In the genomic region with DNA sequence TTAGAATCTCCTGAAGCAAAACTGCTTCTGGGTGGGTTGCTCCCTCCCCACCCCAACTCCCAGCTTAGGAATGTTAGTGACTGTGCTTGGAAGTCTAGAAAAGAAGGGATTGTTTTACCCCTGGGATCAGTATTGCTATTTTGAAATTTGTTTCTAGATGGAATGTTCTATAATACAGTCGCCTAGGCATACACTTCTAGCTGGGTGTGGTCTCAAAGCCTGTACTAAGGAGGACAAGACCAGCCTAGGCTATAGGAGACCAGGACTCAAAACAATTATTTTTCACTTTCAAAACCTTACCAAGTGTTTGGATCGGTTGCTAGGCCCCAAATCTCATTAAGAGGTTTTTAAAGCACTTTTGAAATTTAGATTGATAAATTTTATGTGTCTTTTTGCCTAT, we compare ENCODE assay signal across 8 mouse cellular contexts. TPM values are rescaled to one million over a fixed set of nuclear protein-coding genes. Genes with fewer than 3 reads are reported as not detected.
A peak's percentile ranks its signal among the peaks of the same experiment; 100 is the strongest.
DNase-seq lines count a peak whose midpoint lies in the region; ATAC-seq and TF ChIP-seq lines count a peak whose summit lies in the region.

No protein-coding gene starts in this region.

- TF ChIP-seq CTCF in E14TG2a.4 (conservative IDR thresholded peaks at IDR 0.05; ENCODE audit: low read length): no peak
- TF ChIP-seq CTCF in liver, embryonic 14.5 days (IDR thresholded peaks at IDR 0.05; ENCODE audit: low read depth): no peak

- H3K4me2 ChIP-seq in forebrain, embryonic 13.5 days: peak overlapping the region; percentile 53
- peak overlapping the region; percentile 65 for H3K4me2 ChIP-seq in liver, embryonic 14.5 days (ENCODE audit: low read depth)

- no peak for DNase-seq in heart, embryonic 10.5 days (ENCODE audit: low spot score)
- no peak for DNase-seq in heart, adult 9 months (ENCODE audit: low spot score in 2 of 2)
- DNase-seq in liver, embryonic 14.5 days (ENCODE audit: low read depth in 3 of 3, low spot score in 3 of 3): no peak
- no peak for DNase-seq in adrenal gland, postnatal 25 days
- no peak for DNase-seq in cerebellum, postnatal 4 days (ENCODE audit: low spot score in 2 of 2)
- no peak for DNase-seq in gastrocnemius, adult 18-20 months (ENCODE audit: low spot score)

- H3K9ac ChIP-seq in forebrain, embryonic 13.5 days: peak overlapping the region; percentile 48; the same call in 1 of the 2 replicates
- H3K9ac ChIP-seq in liver, embryonic 14.5 days (replicated peaks): peak overlapping the region; percentile 69

- WGBS in heart, embryonic 10.5 days: 65% methylated on average over 2 of the region's 2 CpGs
- whole genome bisulfite sequencing in forebrain, embryonic 13.5 days: 54% methylated on average over 2 of the region's 2 CpGs
- 53% methylated on average over 2 of the region's 2 CpGs for WGBS in liver, embryonic 14.5 days (ENCODE audit: insufficient replicate concordance)

- H3K9me3 ChIP-seq in heart, embryonic 10.5 days: no peaks in the 10 kb centered on the region
- H3K9me3 ChIP-seq in E14TG2a.4 (ENCODE audit: low read length): no peaks in the 10 kb centered on the region; the same call in 1 of the 2 replicates
- no peaks in the 10 kb centered on the region for H3K9me3 ChIP-seq in forebrain, embryonic 13.5 days (replicated peaks)
- H3K9me3 ChIP-seq in liver, embryonic 14.5 days (ENCODE audit: control insufficient read depth, low read length): no peaks in the 10 kb centered on the region

- H3K4me3 ChIP-seq in heart, embryonic 10.5 days: peak overlapping the region; percentile 89
- H3K4me3 ChIP-seq in E14TG2a.4 (replicated peaks; ENCODE audit: low read length): peak overlapping the region; percentile 69
- H3K4me3 ChIP-seq in forebrain, embryonic 13.5 days: peak overlapping the region; percentile 85
- peak overlapping the region; percentile 57 to 74; a peak in 3 of 4 replicates for H3K4me3 ChIP-seq in liver, embryonic 14.5 days (ENCODE audit: insufficient read depth in 1 of 2, low read depth in 2 of 2, low read length in 2 of 2)

- peak overlapping the region; percentile 91 for H3K27ac ChIP-seq in heart, embryonic 10.5 days
- peak overlapping the region; percentile 54 for H3K27ac ChIP-seq in forebrain, embryonic 13.5 days
- H3K27ac ChIP-seq in liver, embryonic 14.5 days: peak overlapping the region; percentile 71

- no peak for TF ChIP-seq EP300 in liver, embryonic 14.5 days (IDR thresholded peaks at IDR 0.05; ENCODE audit: low read depth)

- H3K27me3 ChIP-seq in heart, embryonic 10.5 days (ENCODE audit: insufficient read depth, poor library complexity, severe bottlenecking): no peaks in the 10 kb centered on the region
- no peaks in the 10 kb centered on the region for H3K27me3 ChIP-seq in E14TG2a.4 (ENCODE audit: insufficient read depth, low read length)
- no peaks in the 10 kb centered on the region for H3K27me3 ChIP-seq in forebrain, embryonic 13.5 days
- H3K27me3 ChIP-seq in liver, embryonic 14.5 days (ENCODE audit: control insufficient read depth, insufficient read depth, low read length): no peaks in the 10 kb centered on the region

- peaks cover 11% of the 10 kb centered on the region for H3K36me3 ChIP-seq in heart, embryonic 10.5 days
- peaks cover 25% of the 10 kb centered on the region for H3K36me3 ChIP-seq in E14TG2a.4 (ENCODE audit: insufficient read depth, low read length)
- peaks cover 9% of the 10 kb centered on the region for H3K36me3 ChIP-seq in forebrain, embryonic 13.5 days (ENCODE audit: poor library complexity, severe bottlenecking)
- H3K36me3 ChIP-seq in liver, embryonic 14.5 days (replicated peaks; ENCODE audit: control insufficient read depth, insufficient read depth, low read depth): peaks cover 21% of the 10 kb centered on the region

- peak; percentile 7 for ATAC-seq in forebrain, embryonic 13.5 days
- ATAC-seq in liver, embryonic 14.5 days (ENCODE audit: insufficient read depth): peak; percentile 57

- H3K4me1 ChIP-seq in heart, embryonic 10.5 days: peaks cover 37% of the 10 kb centered on the region
- H3K4me1 ChIP-seq in E14TG2a.4 (replicated peaks; ENCODE audit: low read depth, low read length): peaks cover 65% of the 10 kb centered on the region
- H3K4me1 ChIP-seq in forebrain, embryonic 13.5 days: peaks cover 31% of the 10 kb centered on the region
- H3K4me1 ChIP-seq in liver, embryonic 14.5 days (replicated peaks; ENCODE audit: control insufficient read depth in 2 of 2, insufficient read depth in 2 of 2, low read length in 1 of 2): peaks cover 13 to 24% of the 10 kb centered on the region in 2 experiments

RNA-seq across cellular contexts. Expression of a gene that starts 0.6 kb away (rescaled TPM):
- 59.6 and 66.6 TPM in 2 replicates for polyA plus RNA-seq in heart, embryonic 10.5 days (2016; fragmentation: Nextera tagmentation; extraction: Ambion mirVana)
- polyA plus RNA-seq in forebrain, embryonic 13.5 days (2015; fragmentation: Nextera tagmentation; extraction: Ambion mirVana): 67.1 and 72.6 TPM in 2 replicates
- polyA plus RNA-seq in liver, embryonic 14.5 days (2012; rRNA removed): 12.8 and 15.9 TPM in 2 replicates
- polyA plus RNA-seq in liver, embryonic 14.5 days (2014; fragmentation: Nextera tagmentation; extraction: Ambion mirVana): 37.2 and 41.1 TPM in 2 replicates
- 8.7 and 16.0 TPM in 2 replicates for total RNA-seq in adrenal gland, postnatal 25 days (2021)
- under 1 TPM in 1 of 2 experiments, not detected in 1; 0.07 TPM for total RNA-seq in gastrocnemius, adult 18-20 months (2021)

RNA-seq across cellular contexts. Expression of a gene that starts 28.5 kb away (rescaled TPM):
- polyA plus RNA-seq in heart, embryonic 10.5 days (2016; fragmentation: Nextera tagmentation; extraction: Ambion mirVana): 6.9 and 9.9 TPM in 2 replicates
- 4.5 TPM in 2 replicates for polyA plus RNA-seq in forebrain, embryonic 13.5 days (2015; fragmentation: Nextera tagmentation; extraction: Ambion mirVana)
- polyA plus RNA-seq in liver, embryonic 14.5 days (2012; rRNA removed): 0.74 and 1.2 TPM in 2 replicates
- 3.0 and 3.2 TPM in 2 replicates for polyA plus RNA-seq in liver, embryonic 14.5 days (2014; fragmentation: Nextera tagmentation; extraction: Ambion mirVana)
- total RNA-seq in adrenal gland, postnatal 25 days (2021): 151 and 228 TPM in 2 replicates
- total RNA-seq in gastrocnemius, adult 18-20 months (2021): 10 to 100 TPM; 17.8 to 20.0 TPM
